Mouse (Mus musculus) adrenal gland, adult 2 months (tissue): Measurements from ENCODE around the gene Dbndd2. TPM values are rescaled to one million over a fixed set of nuclear protein-coding genes. Genes with fewer than 3 reads are reported as not detected.

ENCODE experiments used
- DNase-seq: peaks from one replicate; pipeline ENCODE4 v3.0.0; 2021
- polyA plus RNA-seq: library from polyadenylated mRNA; depleted of rRNA; stranded (reverse); fragments of >200 nt; gene quantifications from 2 replicates; pipeline ENCODE4 v1.2.3, GENCODE M21; 2012; rRNA removed
- total RNA-seq, 2 experiments: library from RNA; stranded (reverse); gene quantifications; 2 replicates each; pipeline ENCODE4 v1.2.3; 2021

Gene Dbndd2
- total and polyA plus RNA-seq, 3 experiments: 5.5 to 20.8 (median 7.0) TPM

DNA sequence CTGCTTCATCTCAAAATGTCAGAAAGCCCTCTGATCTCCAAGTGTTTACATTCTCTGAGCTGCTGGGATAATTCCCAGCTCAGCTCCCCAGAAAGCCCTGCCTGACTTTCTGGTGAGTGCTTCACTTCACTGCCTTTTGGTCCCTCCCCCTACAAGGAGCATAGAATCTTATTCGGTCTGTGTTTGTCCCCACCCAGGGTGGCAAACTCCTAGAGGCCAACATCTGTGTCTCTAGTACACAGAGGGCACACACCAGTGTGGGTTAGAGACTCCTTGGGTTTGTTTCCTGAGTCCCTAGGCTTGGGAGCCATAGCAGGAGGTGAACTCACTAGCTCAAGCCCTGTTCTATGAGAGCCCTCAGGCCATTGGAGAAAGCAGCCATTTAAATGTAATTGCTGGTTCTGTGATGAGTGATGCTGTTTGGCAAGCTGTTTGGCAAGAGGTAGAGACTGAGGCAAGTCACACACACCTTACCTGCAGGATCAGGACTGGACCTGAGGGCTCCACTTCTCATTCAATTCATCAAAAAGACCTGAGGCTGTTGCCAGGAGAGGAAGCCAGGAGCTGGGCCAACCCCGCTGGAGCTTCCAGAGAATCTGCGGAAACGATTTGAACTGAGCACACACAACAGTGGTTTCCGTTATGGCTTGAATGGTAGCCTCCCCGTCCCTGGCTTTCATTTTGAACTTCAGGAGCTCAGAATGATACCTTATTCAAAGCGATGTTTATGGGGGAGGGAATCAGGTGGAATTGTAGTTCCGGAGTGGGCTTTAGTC, 54.9 kb downstream of the Dbndd2 start:
- DNase-seq: no peak

- no peak for DNase-seq
Measured at GRCm38 (mm10) chr2:164542132-164542531, 56.2 kb downstream of the Dbndd2 start.

GRCm38 (mm10) chr2:164542598-164542997, 56.7 kb downstream of the Dbndd2 start:
- no peak for DNase-seq

Other genes with a start within 250 kb of the Dbndd2 start
- gene Svs2, start 247.6 kb upstream of the Dbndd2 start, total RNA-seq: not detected
- not detected in 2 replicates for gene Svs2, start 247.6 kb upstream of the Dbndd2 start, polyA plus RNA-seq
- gene Svs3b, start 229.5 kb upstream of the Dbndd2 start, total RNA-seq: not detected
- gene Svs3b, start 229.5 kb upstream of the Dbndd2 start, polyA plus RNA-seq: not detected in 2 replicates
- not detected for gene Svs4, start 207.6 kb upstream of the Dbndd2 start, total RNA-seq
- gene Svs4, start 207.6 kb upstream of the Dbndd2 start, polyA plus RNA-seq: not detected in 2 replicates
- gene Svs3a, start 196.8 kb upstream of the Dbndd2 start, total RNA-seq: not detected
- gene Svs3a, start 196.8 kb upstream of the Dbndd2 start, polyA plus RNA-seq: not detected in 2 replicates
- not detected for gene Svs6, start 169.4 kb upstream of the Dbndd2 start, total RNA-seq
- gene Svs6, start 169.4 kb upstream of the Dbndd2 start, polyA plus RNA-seq: not detected in 2 replicates
- 1 to 10 TPM; 1.5 to 1.7 TPM for gene Svs5, start 153.4 kb upstream of the Dbndd2 start, total RNA-seq
- not detected in 2 replicates for gene Svs5, start 153.4 kb upstream of the Dbndd2 start, polyA plus RNA-seq
- gene Slpi, start 97.0 kb upstream of the Dbndd2 start, total RNA-seq: 10 to 100 TPM; 19.3 to 36.0 TPM
- gene Slpi, start 97.0 kb upstream of the Dbndd2 start, polyA plus RNA-seq: 5.7 and 8.5 TPM in 2 replicates
- not detected for gene Rbpjl, start 83.0 kb upstream of the Dbndd2 start, total RNA-seq
- not detected in 2 replicates for gene Rbpjl, start 83.0 kb upstream of the Dbndd2 start, polyA plus RNA-seq
- 1 to 10 TPM in 1 of 2 experiments, under 1 TPM in 1; 0.17 to 1.8 TPM for gene Matn4, start 80.9 kb upstream of the Dbndd2 start, total RNA-seq
- 1.0 TPM in 2 replicates for gene Matn4, start 80.9 kb upstream of the Dbndd2 start, polyA plus RNA-seq
- gene Sdc4, start 42.2 kb upstream of the Dbndd2 start, total RNA-seq: 100 to 1,000 TPM; 123 to 151 TPM
- 23.3 and 23.5 TPM in 2 replicates for gene Sdc4, start 42.2 kb upstream of the Dbndd2 start, polyA plus RNA-seq
- 10 to 100 TPM; 24.5 to 34.0 TPM for gene Sys1, start 29.1 kb upstream of the Dbndd2 start, total RNA-seq
- 299 and 335 TPM in 2 replicates for gene Sys1, start 29.1 kb upstream of the Dbndd2 start, polyA plus RNA-seq
- gene Gm20458, start 25.1 kb upstream of the Dbndd2 start, total RNA-seq: 1 to 10 TPM; 3.9 to 9.6 TPM
- gene Gm20458, start 25.1 kb upstream of the Dbndd2 start, polyA plus RNA-seq: 9.6 and 18.9 TPM in 2 replicates
- gene Trp53tg5, start 12.4 kb upstream of the Dbndd2 start, total RNA-seq: not detected
- not detected in 2 replicates for gene Trp53tg5, start 12.4 kb upstream of the Dbndd2 start, polyA plus RNA-seq
- 10 to 100 TPM; 72.7 to 98.8 TPM for gene Pigt, start 11.4 kb downstream of the Dbndd2 start, total RNA-seq
- gene Pigt, start 11.4 kb downstream of the Dbndd2 start, polyA plus RNA-seq: 216 and 218 TPM in 2 replicates
- not detected for gene Wfdc2, start 76.3 kb downstream of the Dbndd2 start, total RNA-seq
- 0.51 and 0.73 TPM in 2 replicates for gene Wfdc2, start 76.3 kb downstream of the Dbndd2 start, polyA plus RNA-seq
- not detected for gene Spint3, start 87.4 kb downstream of the Dbndd2 start, total RNA-seq
- gene Spint3, start 87.4 kb downstream of the Dbndd2 start, polyA plus RNA-seq: not detected in 2 replicates
- under 1 TPM in 1 of 2 experiments, not detected in 1; 0.52 TPM for gene Wfdc6a, start 99.3 kb downstream of the Dbndd2 start, total RNA-seq
- 0.62 and 1.0 TPM in 2 replicates for gene Wfdc6a, start 99.3 kb downstream of the Dbndd2 start, polyA plus RNA-seq
- not detected for gene Eppin, start 107.5 kb downstream of the Dbndd2 start, total RNA-seq
- gene Eppin, start 107.5 kb downstream of the Dbndd2 start, polyA plus RNA-seq: 0.29 TPM in 1 of 2 replicates, not detected in the other
- not detected for gene Wfdc6b, start 127.4 kb downstream of the Dbndd2 start, total RNA-seq
- not detected in 2 replicates for gene Wfdc6b, start 127.4 kb downstream of the Dbndd2 start, polyA plus RNA-seq
- not detected for gene Wfdc8, start 127.5 kb downstream of the Dbndd2 start, total RNA-seq
- 0.07 and 1.8 TPM in 2 replicates for gene Wfdc8, start 127.5 kb downstream of the Dbndd2 start, polyA plus RNA-seq
- not detected for gene Wfdc16, start 152.7 kb downstream of the Dbndd2 start, total RNA-seq
- not detected in 2 replicates for gene Wfdc16, start 152.7 kb downstream of the Dbndd2 start, polyA plus RNA-seq
- not detected for gene Wfdc10, start 169.9 kb downstream of the Dbndd2 start, total RNA-seq
- not detected in 2 replicates for gene Wfdc10, start 169.9 kb downstream of the Dbndd2 start, polyA plus RNA-seq
- gene Wfdc9, start 170.5 kb downstream of the Dbndd2 start, total RNA-seq: not detected
- gene Wfdc9, start 170.5 kb downstream of the Dbndd2 start, polyA plus RNA-seq: not detected in 2 replicates
- gene Wfdc11, start 188.0 kb downstream of the Dbndd2 start, total RNA-seq: not detected
- gene Wfdc11, start 188.0 kb downstream of the Dbndd2 start, polyA plus RNA-seq: not detected in 2 replicates
- gene Wfdc13, start 199.0 kb downstream of the Dbndd2 start, total RNA-seq: not detected
- 0.13 TPM in 1 of 2 replicates, not detected in the other for gene Wfdc13, start 199.0 kb downstream of the Dbndd2 start, polyA plus RNA-seq
- gene Spint4, start 212.4 kb downstream of the Dbndd2 start, total RNA-seq: not detected
- gene Spint4, start 212.4 kb downstream of the Dbndd2 start, polyA plus RNA-seq: not detected in 2 replicates
- gene Spint5, start 229.2 kb downstream of the Dbndd2 start, total RNA-seq: not detected
- not detected in 2 replicates for gene Spint5, start 229.2 kb downstream of the Dbndd2 start, polyA plus RNA-seq